Mouse (Mus musculus): ENCODE measurements at regions not wholly inside any gene's neighbourhood (a gene's known extent, or its start where the extent isn't known, plus 50 kb on each side); places are given as distances from the start of the nearest gene placed in this dataset.

- TF ChIP-seq CTCF (IDR thresholded peaks at IDR 0.05; ENCODE audit: insufficient read depth, low read length) = no peak
- no peak for TF ChIP-seq POLR2A (IDR thresholded peaks at IDR 0.05; ENCODE audit: borderline replicate concordance, extremely low read depth, low read depth, low read length)
Measured at GRCm38 (mm10) chr14:98937373-98937772, 56.7 kb downstream of the Rpl36a-ps1 start.
